Mouse (Mus musculus) CH12.LX (cell line): ENCODE data around the gene Nsf. TPM values are rescaled to one million over a fixed set of nuclear protein-coding genes. Genes with fewer than 3 reads are reported as not detected.

Source experiments
- DNase-seq: peaks from one replicate; pipeline ENCODE4 v3.0.0-alpha.2; 2013; ENCODE audit errors: extremely low read depth
- H3K27ac ChIP-seq: 2 replicates; pipeline ENCODE4 v1.5.1; 2012; ENCODE audit warnings: low read depth, mild to moderate bottlenecking, control low read depth, moderate library complexity; ENCODE audit not compliant: insufficient read depth
- H3K27me3 ChIP-seq: replicated peaks from 2 replicates; pipeline ENCODE3; 2012; ENCODE audit warnings: inconsistent platforms
- H3K36me3 ChIP-seq, 2 experiments: replicated peaks in 1 of 2; 2 replicates each; pipeline versions ENCODE3 to v1.6.1; 2012; ENCODE audit warnings: inconsistent platforms in 1 of 2, low read length in 1 of 2, mild to moderate bottlenecking in 1 of 2, mixed read lengths in 1 of 2, moderate library complexity in 1 of 2; ENCODE audit not compliant: control insufficient read depth in 1 of 2, insufficient read depth in 1 of 2
- H3K4me1 ChIP-seq, 2 experiments: 2 replicates each; pipeline ENCODE4 v1.6.1; 2012; ENCODE audit warnings: inconsistent platforms in 1 of 2, moderate library complexity in 1 of 2; ENCODE audit not compliant: insufficient read depth in 2 of 2, control insufficient read depth in 1 of 2
- H3K4me2 ChIP-seq: 2 replicates; pipeline ENCODE4 v1.6.1; 2012; ENCODE audit warnings: low read depth, mild to moderate bottlenecking, control low read depth; ENCODE audit not compliant: poor library complexity, insufficient read depth, severe bottlenecking
- H3K4me3 ChIP-seq, 3 experiments: fragments of 150-350 bp in 1 of 3; sonication (generic) in 1 of 3; replicated peaks in 1 of 3; 2 replicates each; pipeline versions ENCODE3 to v1.5.1; 2011 to 2012; ENCODE audit warnings: low read depth in 2 of 3, low read length in 2 of 3, mild to moderate bottlenecking in 2 of 3, moderate library complexity in 2 of 3, control low read depth in 1 of 3, improper control_type of control experiment in 1 of 3, inconsistent platforms in 1 of 3, mixed read lengths in 1 of 3; ENCODE audit not compliant: poor library complexity in 1 of 3
- H3K79me2 ChIP-seq: replicated peaks from 2 replicates; pipeline ENCODE4 v1.6.1; 2012; ENCODE audit warnings: mild to moderate bottlenecking, moderate library complexity; ENCODE audit not compliant: control insufficient read depth, poor library complexity, insufficient read depth, severe bottlenecking; ENCODE audit errors: extremely low read depth
- H3K9ac ChIP-seq: 2 replicates; pipeline ENCODE4 v1.6.1; 2012; ENCODE audit warnings: low read depth, mild to moderate bottlenecking, control low read depth, moderate library complexity; ENCODE audit not compliant: insufficient read depth
- H3K9me3 ChIP-seq: replicated peaks from 2 replicates; pipeline ENCODE3; 2012; ENCODE audit warnings: low read length, inconsistent platforms, mixed read lengths
- BHLHE40 ChIP-seq: IDR thresholded peaks from 2 replicates; pipeline ENCODE4 v1.6.1; 2011; ENCODE audit warnings: mild to moderate bottlenecking, low read depth, low read length, improper control_type of control experiment
- CHD1 ChIP-seq: IDR thresholded peaks from 2 replicates; pipeline ENCODE4 v1.6.1; 2012; ENCODE audit warnings: low read depth, low read length, improper control_type of control experiment, inconsistent platforms
- CHD2 ChIP-seq: IDR thresholded peaks from 2 replicates; pipeline ENCODE4 v1.6.1; 2011; ENCODE audit warnings: low read length, improper control_type of control experiment
- CTCF ChIP-seq, 2 experiments: IDR thresholded peaks in 1 of 2; conservative IDR thresholded peaks in 1 of 2; 2 replicates each; pipeline ENCODE4 v1.5.1; 2011 to 2012; ENCODE audit warnings: low read depth in 2 of 2, low read length in 2 of 2, improper control_type of control experiment in 1 of 2, inconsistent platforms in 1 of 2, mild to moderate bottlenecking in 1 of 2, moderate library complexity in 1 of 2
- EP300 ChIP-seq: IDR thresholded peaks from 2 replicates; pipeline ENCODE4 v1.6.1; 2011; ENCODE audit warnings: low read length, improper control_type of control experiment
- GABPA ChIP-seq: IDR thresholded peaks from 2 replicates; pipeline ENCODE4 v1.6.1; 2012; ENCODE audit warnings: low read depth, low read length, improper control_type of control experiment, inconsistent platforms; ENCODE audit not compliant: insufficient replicate concordance
- HCFC1 ChIP-seq: IDR thresholded peaks from 2 replicates; pipeline ENCODE4 v1.6.1; 2012; ENCODE audit warnings: low read depth, mild to moderate bottlenecking, inconsistent platforms, low read length, improper control_type of control experiment
- IRF4 ChIP-seq: IDR thresholded peaks from 2 replicates; pipeline ENCODE4 v1.6.1; 2014; ENCODE audit warnings: low read depth, mild to moderate bottlenecking, inconsistent platforms, low read length, improper control_type of control experiment
- JUN ChIP-seq: IDR thresholded peaks from 2 replicates; pipeline ENCODE4 v1.6.1; 2011; ENCODE audit warnings: low read depth, mild to moderate bottlenecking, low read length, improper control_type of control experiment, moderate library complexity; ENCODE audit not compliant: insufficient read depth
- JUND ChIP-seq: conservative IDR thresholded peaks from 2 replicates; pipeline ENCODE4 v1.6.1; 2011; ENCODE audit warnings: low read depth, low read length, improper control_type of control experiment
- KAT2A ChIP-seq: IDR thresholded peaks from 2 replicates; pipeline ENCODE4 v1.6.1; 2012; ENCODE audit warnings: low read length, improper control_type of control experiment, inconsistent platforms; ENCODE audit not compliant: insufficient replicate concordance
- MAFK ChIP-seq: IDR thresholded peaks from 2 replicates; pipeline ENCODE4 v1.6.1; 2011; ENCODE audit warnings: low read length, improper control_type of control experiment; ENCODE audit not compliant: insufficient replicate concordance
- MAX ChIP-seq: IDR thresholded peaks from 2 replicates; pipeline ENCODE4 v1.6.1; 2011; ENCODE audit warnings: low read length, improper control_type of control experiment
- MYC ChIP-seq: IDR thresholded peaks from 2 replicates; pipeline ENCODE4 v1.6.1; 2011; ENCODE audit warnings: low read depth, mild to moderate bottlenecking, improper control_type of control experiment, low read length
- NELFE ChIP-seq: IDR thresholded peaks from 2 replicates; pipeline ENCODE4 v1.6.1; 2011; ENCODE audit warnings: low read depth, low read length, improper control_type of control experiment
- NRF1 ChIP-seq: IDR thresholded peaks from 2 replicates; pipeline ENCODE4 v1.6.1; 2014; ENCODE audit warnings: low read depth, mild to moderate bottlenecking, inconsistent platforms, low read length, improper control_type of control experiment, moderate library complexity
- POLR2A ChIP-seq: IDR thresholded peaks from 2 replicates; pipeline ENCODE4 v1.6.1; 2011; ENCODE audit warnings: low read depth, mild to moderate bottlenecking, improper control_type of control experiment, low read length
- RAD21 ChIP-seq: IDR thresholded peaks from 2 replicates; pipeline ENCODE4 v1.6.1; 2011; ENCODE audit warnings: low read depth, mild to moderate bottlenecking, low read length, improper control_type of control experiment, moderate library complexity
- RCOR1 ChIP-seq: conservative IDR thresholded peaks from 2 replicates; pipeline ENCODE4 v1.6.1; 2012; ENCODE audit warnings: low read depth, mild to moderate bottlenecking, inconsistent platforms, low read length, improper control_type of control experiment
- UBTF ChIP-seq: IDR thresholded peaks from 2 replicates; pipeline ENCODE4 v1.6.1; 2012; ENCODE audit warnings: low read depth, mild to moderate bottlenecking, inconsistent platforms, low read length, improper control_type of control experiment, moderate library complexity
- USF2 ChIP-seq: conservative IDR thresholded peaks from 2 replicates; pipeline ENCODE4 v1.6.1; 2011; ENCODE audit warnings: low read depth, low read length, improper control_type of control experiment
- ZKSCAN1 ChIP-seq: IDR thresholded peaks from 2 replicates; pipeline ENCODE4 v1.6.1; 2012; ENCODE audit warnings: low read depth, inconsistent platforms, low read length, improper control_type of control experiment, borderline replicate concordance
- dilution Hi-C: fragments of 300-500 bp; cut with MboI; formaldehyde crosslinking; loops from 2 replicates; pipeline ENCODE4 v1.14.3; 2020; ENCODE audit warnings: low sequenced_read_pairs; ENCODE audit not compliant: extremely low pct_unique_long_range_greater_than_20kb, extremely low pct_ligation_motif_present
- in situ Hi-C: fragments of 300-500 bp; cut with MboI; formaldehyde crosslinking; loops from 3 replicates; pipeline ENCODE4 v1.14.3; 2019; ENCODE audit warnings: low sequenced_read_pairs, low pct_ligation_motif_present, low pct_unique_long_range_greater_than_20kb, mixed read lengths
- polyA plus RNA-seq: library from polyadenylated mRNA; unstranded; fragments of >175 nt; gene quantifications from 2 replicates; pipeline ENCODE4 v1.2.1, GENCODE M21; 2012; ENCODE audit warnings: low read depth; ENCODE audit not compliant: insufficient read length
- total RNA-seq, 2 experiments: library from RNA; depleted of rRNA; stranded (reverse); fragments of 300-350 nt in 1 of 2; fragments of >200 nt in 1 of 2; gene quantifications; 2 replicates each; pipeline ENCODE4 v1.2.3; 2012 to 2014

Gene Nsf
- total and polyA plus RNA-seq, 3 experiments: 48.1 to 99.3 (median 50.9) TPM

GRCm38 (mm10) chr11:103948952-103949351, 4.9 kb downstream of the Nsf start:
- Histone ChIP-seq H3K79me2 (peaks cover 24% of the 10 kb centered on the region), H3K4me3 (no peak overlapping the region), H3K9ac (no peak overlapping the region), H3K9me3 (no peaks in the 10 kb centered on the region), H3K36me3 (peaks cover 0 to 53% of the 10 kb centered on the region in 2 experiments), H3K27me3 (no peaks in the 10 kb centered on the region), H3K4me1 (peaks cover 15 to 57% of the 10 kb centered on the region in 2 experiments), H3K4me2 (no peak overlapping the region), H3K27ac (no peak overlapping the region)
- in situ Hi-C loops: no loop called here
- DNase-seq: no peak
- dilution Hi-C loops: no loop called here
- no peak for TF ChIP-seq EP300
- TF ChIP-seq GABPA: no peak
- no peak for TF ChIP-seq RCOR1
- TF ChIP-seq CTCF (conservative IDR thresholded peaks at IDR 0.05 in 1 of 2, IDR thresholded peaks at IDR 0.05 in 1 of 2; ENCODE audit: low read depth in 2 of 2, low read length in 2 of 2): no peak
- TF ChIP-seq ZKSCAN1: no peak
- no peak for TF ChIP-seq JUN
- TF ChIP-seq CHD2: no peak
- no peak for TF ChIP-seq POLR2A

- Histone ChIP-seq H3K4me1 (peaks cover 2 to 52% of the 10 kb centered on the region in 2 experiments; a peak in 3 of 4 replicates), H3K9ac (no peak overlapping the region), H3K4me3 (no peak overlapping the region), H3K27ac (no peak overlapping the region), H3K4me2 (no peak overlapping the region), H3K36me3 (peaks cover 3 to 78% of the 10 kb centered on the region in 2 experiments), H3K79me2 (peaks cover 12% of the 10 kb centered on the region), H3K9me3 (no peaks in the 10 kb centered on the region), H3K27me3 (no peaks in the 10 kb centered on the region)
- in situ Hi-C loops (no loop called here), dilution Hi-C loops (no loop called here)
- no peak for DNase-seq
- no peak for TF ChIP-seq RCOR1
- TF ChIP-seq UBTF: no peak
- TF ChIP-seq MYC: no peak
- no peak for TF ChIP-seq BHLHE40
- no peak for TF ChIP-seq EP300
- no peak for TF ChIP-seq MAX
- TF ChIP-seq KAT2A: no peak
- no peak for TF ChIP-seq USF2
- TF ChIP-seq CHD1: no peak
- TF ChIP-seq MAFK: no peak
- TF ChIP-seq NRF1: no peak
- TF ChIP-seq RAD21: no peak
- TF ChIP-seq NELFE: no peak
- no peak for TF ChIP-seq JUND
- TF ChIP-seq IRF4: no peak
- TF ChIP-seq HCFC1: no peak
Measured at GRCm38 (mm10) chr11:103942740-103943139, 11.1 kb downstream of the Nsf start.
